Mouse (Mus musculus) adrenal gland, adult (tissue): ENCODE data around the gene Rap2a.

ENCODE experiments used
- DNase-seq, 2 experiments: peaks; one replicate each; pipeline ENCODE4 v3.0.0; 2022 to 2023; ENCODE audit warnings: low spot score in 1 of 2; ENCODE audit not compliant: inconsistent age in 2 of 2

Gene Rap2a

DNA sequence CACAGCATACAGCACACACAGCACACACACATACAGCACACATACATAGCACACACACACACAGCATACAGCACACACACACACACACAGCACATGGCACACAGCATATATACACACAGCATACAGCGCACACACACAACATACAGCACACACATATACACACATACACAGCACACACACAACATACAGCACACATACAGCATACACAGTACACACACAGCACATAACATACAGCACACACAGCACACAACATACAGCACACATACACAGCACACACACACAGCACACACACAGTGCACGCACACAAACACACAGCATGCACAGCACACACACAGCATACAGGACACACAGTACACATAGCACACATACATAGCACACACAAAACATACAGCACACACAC lies 60.9 kb downstream of the Rap2a start:
- no peak for DNase-seq

GRCm38 (mm10) chr14:120539626-120540025 lies 61.4 kb downstream of the Rap2a start:
- no peak for DNase-seq

GRCm38 (mm10) chr14:120542445-120542844 lies 64.2 kb downstream of the Rap2a start:
- no peak for DNase-seq

- DNase-seq, result no peak
These were observed 64.7 kb downstream of the Rap2a start for GRCm38 (mm10) chr14:120542976-120543375.

DNA sequence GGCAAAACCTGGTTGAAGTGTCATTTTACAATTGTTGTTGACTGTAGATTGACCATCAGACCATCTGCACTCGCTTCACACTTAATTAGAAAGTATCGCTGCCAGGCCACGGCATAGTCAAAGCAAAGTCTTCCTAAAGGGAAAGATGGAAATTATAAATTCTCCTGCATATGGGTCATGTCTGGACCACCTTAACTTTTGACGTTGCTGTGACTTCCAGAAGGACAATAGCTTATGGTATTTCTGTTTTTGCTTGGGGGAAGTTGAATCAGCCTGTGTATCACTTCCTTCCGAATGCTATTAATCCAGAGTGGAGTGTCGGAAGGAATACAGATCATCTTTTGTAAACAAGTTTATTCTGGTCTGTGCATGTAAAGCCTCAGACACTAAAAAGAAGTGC lies 65.6 kb downstream of the Rap2a start:
- peak in 1 of 2 experiments; percentile 36 for DNase-seq

GRCm38 (mm10) chr14:120544495-120544894 lies 66.3 kb downstream of the Rap2a start:
- DNase-seq, result no peak

- DNase-seq, result no peak
These were observed 66.7 kb downstream of the Rap2a start for GRCm38 (mm10) chr14:120544946-120545345.
